Mouse (Mus musculus) liver, postnatal 0 days (tissue): Measurements from ENCODE around the gene Glod4.

ENCODE experiments used
- CTCF ChIP-seq: sonication (generic); IDR thresholded peaks from 2 replicates; pipeline ENCODE4 v1.5.1; 2016; ENCODE audit warnings: antibody characterized with exemption, low read depth
- EP300 ChIP-seq: IDR thresholded peaks from 2 replicates; pipeline ENCODE4 v1.6.1; 2016; ENCODE audit warnings: antibody characterized with exemption, low read depth, mild to moderate bottlenecking

DNA sequence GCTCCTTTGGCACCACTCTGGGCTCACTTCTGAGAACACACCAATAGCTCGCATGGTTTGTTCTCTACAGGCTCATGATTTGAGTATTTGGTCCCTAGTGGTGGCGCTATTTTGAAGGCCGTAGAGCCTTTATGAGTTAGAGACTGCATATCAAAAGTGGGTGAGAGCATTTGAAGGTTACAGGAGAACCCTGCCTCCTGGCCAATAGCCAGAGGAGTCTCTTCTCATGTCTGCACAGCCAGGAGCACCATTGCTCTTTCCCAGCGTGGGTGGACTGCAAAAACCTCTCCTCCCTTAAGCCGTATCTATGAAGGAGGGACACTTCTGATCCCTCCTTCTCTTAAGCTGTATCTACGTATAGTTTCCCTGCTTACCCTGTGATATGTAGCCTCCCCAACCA, 166.2 kb downstream of the Glod4 start:
- TF ChIP-seq EP300 = no peak
- no peak for TF ChIP-seq CTCF
